Comparison of ENCODE assay signal across 24 mouse cellular contexts in genomic region chr17:47267076-47267475, GRCm38 (mm10).
DNase-seq lines count a peak whose midpoint lies in the region; ATAC-seq lines count a peak whose summit lies in the region.
"Had no signal": no experiment of that assay in that cellular context is flagged by ENCODE, and none has a peak within 500 bp of the region (broad histone marks: within the 10 kb centered on the region; RNA-seq: fewer than 3 reads in every experiment).

No protein-coding gene starts in this region.

- H3K36me3 ChIP-seq in kidney, embryonic 16.5 days (ENCODE audit: insufficient read depth, low read length) = peaks cover 17% of the 10 kb centered on the region
- H3K36me3 ChIP-seq: neural tube, embryonic 15.5 days had no signal

- H3K4me1 ChIP-seq in kidney, embryonic 16.5 days (ENCODE audit: insufficient read depth, low read length) = no peaks in the 10 kb centered on the region
- H3K4me1 ChIP-seq: hindbrain, embryonic 10.5 days; neural tube, embryonic 15.5 days; stomach, embryonic 15.5 days had no signal

- H3K9ac ChIP-seq in kidney, embryonic 16.5 days (replicated peaks; ENCODE audit: low read length) = no peak overlapping the region
- H3K9ac ChIP-seq: neural tube, embryonic 15.5 days; stomach, embryonic 15.5 days had no signal

- 83% methylated on average over 13 of the region's 13 CpGs for WGBS in kidney, embryonic 16.5 days

- H3K27ac ChIP-seq in kidney, embryonic 16.5 days (ENCODE audit: low read length) = no peak overlapping the region
- H3K27ac ChIP-seq: hindbrain, embryonic 10.5 days; macrophage; neural tube, embryonic 15.5 days; stomach, embryonic 15.5 days had no signal

- DNase-seq in urinary bladder, postnatal 25 days (ENCODE audit: low spot score) = peak; percentile 39
- DNase-seq in urinary bladder, postnatal 10 days (ENCODE audit: low spot score) = no peak
- peak; percentile 81 for DNase-seq in R1 (ENCODE audit: low read depth, low spot score)
- peak; percentile 44 for DNase-seq in fibroblast of lung, adult 2 months (ENCODE audit: low read depth)
- no peak for DNase-seq in ovary, adult 18-20 months (ENCODE audit: low spot score)
- DNase-seq: cerebellum, postnatal 14 days; embryo, embryonic 11 days; heart, adult 11 months; layer of hippocampus, postnatal 36 days; left cerebral cortex, postnatal 4 days; lung, adult 2 months; thymus, adult 2 months had no signal

- no peak for ATAC-seq in kidney, embryonic 16.5 days (ENCODE audit: low FRiP score, low TSS enrichment)
- no peak for ATAC-seq in cerebellum, adult (ENCODE audit: insufficient number of reproducible peaks, low FRiP score, low TSS enrichment)
- ATAC-seq: forebrain, embryonic 16.5 days; Patski had no signal

- 0 out of 2 replicates have a peak, but pooled peaks cover 4% of the 10 kb centered on the region for H3K9me3 ChIP-seq in kidney, embryonic 16.5 days (ENCODE audit: low read length)
- H3K9me3 ChIP-seq: stomach, embryonic 15.5 days had no signal

- H3K27me3 ChIP-seq in kidney, embryonic 16.5 days (ENCODE audit: insufficient read depth, low read length) = no peaks in the 10 kb centered on the region
- H3K27me3 ChIP-seq: CH12.LX; neural tube, embryonic 15.5 days; Patski; stomach, embryonic 15.5 days had no signal

- H3K4me2 ChIP-seq in kidney, embryonic 16.5 days (replicated peaks; ENCODE audit: low read depth, low read length) = no peak overlapping the region
- H3K4me2 ChIP-seq: liver, embryonic 11.5 days; midbrain, embryonic 11.5 days; neural tube, embryonic 15.5 days; stomach, embryonic 15.5 days had no signal

- H3K4me3 ChIP-seq in kidney, embryonic 16.5 days (ENCODE audit: low read length) = no peak overlapping the region
- H3K4me3 ChIP-seq: erythroblast, embryonic 14.5 days; hindbrain, embryonic 10.5 days; neural tube, embryonic 15.5 days; stomach, embryonic 15.5 days had no signal

Comparison
In these comparisons a context has a peak if more than half of its experiments do, and no peak if none do; other contexts are left out.
1. DNase-seq: peak in urinary bladder, postnatal 25 days (single experiment), R1 (single experiment) and fibroblast of lung, adult 2 months (single experiment); none in urinary bladder, postnatal 10 days (single experiment) and ovary, adult 18-20 months (single experiment).